Mouse (Mus musculus) cerebellum, adult 11 months (tissue): ENCODE measurements around the gene Tssk6.
"Not testable (repeated sequence)": the region's sequence is repeated elsewhere in the genome, so short reads cannot be mapped to it uniquely, and the experiment has no call there.

ENCODE experiments used
- DNase-seq: peaks from one replicate; pipeline ENCODE4 v3.0.0; 2022

Tssk6 gene

DNA sequence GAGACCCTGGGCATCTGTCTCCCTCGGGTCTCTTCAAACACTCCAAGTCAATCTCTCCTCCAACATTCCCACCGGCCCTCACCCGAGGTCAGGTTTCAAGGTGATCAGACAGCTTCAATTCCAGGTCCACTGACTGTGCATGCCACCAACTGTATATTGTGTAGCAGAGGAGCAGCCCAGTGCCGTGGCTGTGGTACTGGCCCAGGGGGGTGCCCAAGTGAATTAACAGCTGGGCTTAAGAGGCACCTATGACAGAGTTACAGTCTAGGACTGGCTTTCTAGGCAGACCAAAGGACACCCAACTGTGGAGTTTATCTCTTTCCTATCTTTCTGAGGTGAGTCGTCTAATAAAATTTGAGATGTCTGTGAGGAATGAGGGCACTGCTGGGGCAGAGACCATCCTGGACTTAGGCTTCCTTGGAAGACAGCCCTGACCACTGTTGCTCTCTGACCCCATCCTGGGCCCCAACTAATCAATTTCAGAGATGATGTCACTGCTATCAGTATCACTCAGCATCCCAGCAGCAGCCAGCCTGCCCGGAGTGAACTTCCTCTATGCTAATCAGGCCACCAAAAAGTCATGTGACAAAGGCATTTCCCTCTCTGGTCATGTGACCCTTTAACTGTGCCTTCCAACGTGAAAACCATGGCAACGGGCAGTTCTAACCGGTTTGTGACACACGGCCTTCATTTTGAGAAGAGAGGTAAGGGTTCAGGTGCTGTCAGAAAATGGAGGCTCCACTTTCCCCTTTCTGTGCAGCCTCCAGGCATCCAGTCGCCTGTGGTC is 18.1 kb downstream of the Tssk6 start:
- DNase-seq: no peak

DNA sequence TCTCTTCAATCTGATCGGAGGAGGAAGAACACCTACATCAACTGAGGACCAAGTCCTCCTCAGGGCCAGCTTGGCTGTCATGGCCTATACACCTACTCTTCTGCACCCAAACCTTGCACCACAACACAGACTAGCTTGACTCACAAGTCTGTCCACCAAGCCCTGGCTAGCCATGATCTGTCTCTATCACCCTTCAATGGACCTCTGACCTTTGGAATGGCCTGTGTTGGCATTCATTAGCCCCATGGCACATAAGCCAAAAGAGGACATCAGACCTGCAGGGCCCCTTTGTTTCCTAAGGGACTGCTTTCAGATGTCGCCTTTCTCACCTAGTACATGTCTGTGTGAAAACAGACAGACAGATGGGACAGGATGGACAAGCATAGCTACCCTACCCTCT is 19.2 kb downstream of the Tssk6 start:
- no peak for DNase-seq

DNA sequence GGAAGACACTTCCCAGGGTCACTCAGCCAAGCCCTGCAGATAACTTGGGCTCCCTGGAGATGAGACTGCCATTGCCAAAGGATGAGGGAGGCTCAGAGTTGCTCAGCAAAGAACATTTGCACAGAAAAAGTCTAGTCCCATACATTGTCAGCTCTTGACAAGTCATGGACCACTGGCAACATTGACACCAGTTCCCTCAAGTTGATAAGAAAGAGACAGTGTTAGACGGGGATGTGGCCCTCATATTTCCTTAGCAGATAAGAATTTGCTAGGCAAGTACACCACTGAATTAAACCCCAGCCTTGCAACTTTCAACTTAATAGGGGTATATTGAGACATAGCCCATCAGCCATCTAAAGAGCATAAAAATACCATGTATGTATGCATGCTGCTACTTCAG is 22.0 kb downstream of the Tssk6 start:
- DNase-seq: no peak

DNA sequence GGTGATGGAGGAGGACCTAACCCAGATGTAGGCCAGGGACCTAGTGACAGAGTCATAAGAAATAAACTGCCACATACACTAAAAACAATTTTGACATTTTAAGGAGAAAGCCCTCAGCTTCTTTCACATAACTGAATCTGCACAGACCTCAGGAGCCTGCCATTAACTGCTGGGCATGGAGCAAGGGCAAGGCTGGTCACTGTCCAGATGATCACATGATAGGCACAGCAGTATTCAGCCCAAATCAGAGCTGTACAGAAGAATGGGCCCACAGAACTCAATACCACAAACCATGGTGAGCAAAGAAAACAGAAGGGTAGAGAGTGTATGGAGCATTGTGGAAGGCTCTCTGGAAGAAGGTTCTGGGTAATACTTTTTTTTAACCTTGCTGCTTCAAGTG is 24.9 kb downstream of the Tssk6 start:
- DNase-seq: no peak

DNA sequence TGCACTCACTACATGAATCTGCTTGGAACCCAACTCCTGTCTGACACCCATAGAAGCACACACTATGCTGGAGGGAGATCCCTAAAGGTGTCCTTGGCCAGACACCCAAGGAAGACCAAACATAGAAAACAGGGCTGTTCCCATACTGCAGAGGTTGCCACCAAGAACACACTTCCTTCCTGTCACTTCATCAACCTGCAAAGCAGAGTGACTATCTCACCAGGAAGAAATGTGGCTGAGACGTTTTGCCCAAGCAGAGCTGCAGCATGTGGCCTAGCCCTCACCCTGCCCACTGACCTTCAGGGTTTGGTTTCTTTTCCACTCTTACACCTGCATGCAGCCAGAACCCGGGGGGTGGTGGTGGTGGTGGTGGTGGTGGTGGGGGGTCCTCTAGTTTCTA is 31.8 kb downstream of the Tssk6 start:
- DNase-seq: no peak

DNA sequence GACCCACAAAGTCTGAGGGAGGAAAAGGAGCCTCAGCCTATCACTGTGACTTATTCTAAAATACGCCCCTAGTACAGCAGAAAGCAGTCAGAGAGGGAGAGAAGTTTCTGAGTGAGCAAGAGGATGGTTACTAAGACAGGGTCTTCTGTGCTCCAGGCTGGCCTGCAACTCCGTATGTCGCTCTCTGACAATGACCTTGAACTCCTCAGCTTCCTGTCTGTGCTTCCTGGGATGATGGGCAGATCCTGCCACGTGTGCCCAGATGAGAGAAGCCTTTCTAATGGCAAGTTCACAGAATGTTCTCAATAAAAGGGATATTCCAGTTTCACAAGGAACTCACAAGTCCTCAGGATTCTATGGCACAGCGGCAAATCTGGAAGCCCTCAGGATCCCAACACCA is 32.6 kb downstream of the Tssk6 start:
- DNase-seq: no peak

DNA sequence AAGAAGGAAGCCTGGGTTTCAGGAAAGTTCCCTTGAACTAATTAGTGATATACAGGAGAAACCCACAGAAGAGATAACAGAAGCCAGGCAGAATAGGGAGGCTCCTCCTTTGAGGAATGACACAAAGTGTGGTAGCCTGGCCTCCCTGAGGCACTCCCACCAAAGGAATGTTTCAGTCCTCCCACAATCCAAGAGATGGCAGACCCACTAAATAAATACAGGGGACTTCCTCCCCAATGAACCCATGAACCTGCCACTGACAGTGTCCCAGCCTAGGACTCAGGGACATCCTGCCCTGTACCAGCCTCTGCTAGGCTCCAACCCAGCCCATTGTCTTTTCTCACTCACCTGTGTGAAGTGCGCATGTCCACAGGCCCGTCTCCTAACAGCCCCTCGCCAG is 33.4 kb downstream of the Tssk6 start:
- DNase-seq: no peak

DNA sequence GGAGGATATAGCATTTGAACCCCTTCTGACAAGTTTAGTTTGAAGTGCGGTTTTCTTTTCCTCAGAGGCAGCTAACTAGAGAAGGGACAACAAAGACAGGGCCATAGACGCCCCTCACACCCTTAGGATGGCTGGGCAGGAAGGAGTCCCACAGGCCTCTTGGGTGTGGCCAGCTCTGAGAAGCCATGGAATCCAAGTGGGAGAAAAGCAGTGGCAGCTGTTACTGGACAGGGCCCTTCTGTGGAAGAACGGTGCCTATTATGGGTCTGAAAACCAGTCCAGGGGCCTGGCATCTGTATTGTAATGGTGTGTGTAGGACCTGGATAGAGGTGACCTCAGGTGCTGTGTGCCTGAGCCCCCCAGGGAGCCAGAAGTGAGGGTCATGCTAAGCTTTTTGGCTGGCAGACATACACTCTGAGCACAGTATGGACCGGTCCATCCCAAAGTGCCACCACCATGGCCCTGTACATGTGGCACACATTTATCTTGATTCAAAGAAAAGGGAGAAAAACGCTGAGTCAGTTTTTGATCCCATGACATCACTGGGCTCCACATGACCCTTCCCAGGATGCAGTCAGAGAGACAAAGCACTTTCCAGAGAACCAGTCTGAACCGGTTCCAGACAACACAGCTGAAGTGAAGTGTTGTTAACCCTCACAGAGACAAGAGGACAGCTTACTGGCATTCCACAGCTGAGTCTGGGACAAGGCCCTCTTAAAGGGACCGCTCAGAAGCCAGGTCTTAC is 34.2 kb downstream of the Tssk6 start:
- DNase-seq: no peak

DNA sequence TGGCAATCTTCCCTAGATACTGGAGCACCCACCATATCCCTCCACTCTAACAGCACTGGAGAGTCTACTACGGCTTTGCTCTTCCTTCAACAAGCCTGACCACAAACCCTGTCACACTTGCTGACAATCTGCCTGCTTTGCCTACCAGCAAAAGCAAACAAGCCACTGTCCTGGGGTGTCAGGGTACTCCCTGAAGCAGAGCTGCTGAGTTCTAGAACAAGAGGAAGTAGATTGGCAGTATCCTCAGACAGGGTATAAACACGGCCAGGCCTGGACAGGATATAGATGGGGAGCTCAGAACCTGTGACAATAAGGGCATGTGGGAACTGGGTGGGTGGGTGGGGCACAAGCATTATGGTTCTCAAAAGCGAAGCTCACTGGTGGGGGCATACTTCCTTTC is 35.5 kb downstream of the Tssk6 start:
- no peak for DNase-seq

DNA sequence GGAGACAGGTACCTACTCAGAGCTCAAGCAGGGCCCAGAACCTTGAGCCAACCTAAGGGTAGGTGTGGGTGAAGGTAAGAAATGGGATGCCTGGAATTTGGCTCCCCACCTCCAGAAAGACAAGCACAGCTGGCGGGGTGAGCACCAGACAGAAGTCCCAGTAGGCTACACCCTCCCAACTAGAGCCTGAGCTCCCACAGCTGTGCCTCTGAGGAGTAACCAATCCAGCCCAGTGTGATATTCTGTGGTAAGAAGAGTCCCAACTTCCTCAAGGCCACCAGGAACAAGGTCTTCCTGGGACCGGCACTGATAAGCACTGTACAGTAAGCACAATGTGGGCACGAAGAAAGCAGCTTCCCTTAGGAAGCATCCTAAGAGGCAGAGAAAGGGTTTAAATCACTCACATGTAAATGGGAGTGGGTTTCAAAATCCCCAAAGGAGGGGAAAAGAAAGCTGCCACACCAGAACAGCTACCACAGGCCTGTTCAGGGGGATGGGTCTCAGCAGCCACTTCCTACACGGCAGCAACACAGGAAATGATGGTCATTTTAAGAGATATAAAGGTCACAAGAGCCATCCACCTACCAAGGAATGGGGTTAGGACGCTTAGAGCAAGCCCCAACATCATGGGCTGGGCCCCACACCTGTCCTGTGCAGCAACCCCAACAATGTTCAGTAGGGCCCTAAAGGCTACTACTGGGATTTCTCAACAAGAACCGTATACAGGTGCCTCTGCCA is 36.4 kb downstream of the Tssk6 start:
- no peak for DNase-seq

DNA sequence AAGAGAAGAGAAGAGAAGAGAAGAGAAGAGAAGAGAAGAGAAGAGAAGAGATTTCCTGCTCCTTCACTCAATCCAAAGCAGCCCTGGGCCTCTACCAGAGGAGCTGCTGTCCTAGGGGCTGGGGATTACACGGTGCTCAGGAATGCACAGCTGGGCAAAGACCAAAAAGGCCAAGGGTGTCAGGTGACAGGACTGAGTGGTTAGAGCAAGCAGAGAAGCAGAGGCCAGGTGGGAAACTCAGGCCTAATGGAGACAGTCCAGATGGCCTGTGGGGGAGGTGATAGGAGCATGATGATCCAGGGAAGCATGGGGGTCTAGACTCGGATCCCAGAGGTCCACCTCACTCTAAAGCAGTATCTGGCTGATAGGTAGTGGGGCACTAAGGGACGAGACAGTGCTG is 37.6 kb downstream of the Tssk6 start:
- no peak for DNase-seq

DNA sequence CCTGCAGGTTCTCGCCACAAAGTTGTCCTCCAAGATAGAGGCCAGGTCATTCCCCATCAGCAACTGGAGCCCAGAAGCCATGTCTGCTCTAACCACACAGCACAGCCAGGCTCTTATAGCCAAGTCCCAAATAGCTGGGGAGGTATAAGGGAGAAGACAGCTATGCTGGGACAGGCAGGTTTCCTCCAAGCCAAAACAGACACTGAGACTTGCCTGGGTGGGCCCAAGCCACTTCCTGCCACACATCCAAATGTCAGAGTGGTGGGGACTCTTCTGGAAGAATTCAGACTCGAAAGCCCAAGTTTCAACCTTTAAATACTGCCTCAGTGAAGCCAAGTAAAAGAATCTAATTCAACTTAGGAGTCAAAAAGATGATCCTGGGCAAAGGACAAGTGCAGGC is 38.4 kb downstream of the Tssk6 start:
- DNase-seq: no peak

DNA sequence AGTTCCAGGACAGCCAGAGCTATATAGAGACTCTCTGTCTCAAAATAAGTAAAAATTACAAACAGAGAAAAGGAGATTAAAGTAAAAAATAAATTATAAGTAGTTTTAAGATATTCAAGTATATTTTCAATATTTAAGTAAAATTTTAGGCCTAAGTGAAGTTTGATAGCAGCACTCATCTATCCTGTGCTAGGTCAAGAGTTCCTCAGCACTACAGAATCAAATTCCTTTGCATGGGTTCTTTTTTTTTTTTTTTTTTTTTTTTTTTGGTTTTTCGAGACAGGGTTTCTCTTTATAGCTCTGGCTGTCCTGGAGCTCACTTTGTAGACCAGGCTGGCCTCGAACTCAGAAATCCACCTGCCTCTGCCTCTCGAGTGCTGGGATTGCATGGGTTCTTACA is 40.5 kb downstream of the Tssk6 start:
- DNase-seq: not testable (repeated sequence)

DNA sequence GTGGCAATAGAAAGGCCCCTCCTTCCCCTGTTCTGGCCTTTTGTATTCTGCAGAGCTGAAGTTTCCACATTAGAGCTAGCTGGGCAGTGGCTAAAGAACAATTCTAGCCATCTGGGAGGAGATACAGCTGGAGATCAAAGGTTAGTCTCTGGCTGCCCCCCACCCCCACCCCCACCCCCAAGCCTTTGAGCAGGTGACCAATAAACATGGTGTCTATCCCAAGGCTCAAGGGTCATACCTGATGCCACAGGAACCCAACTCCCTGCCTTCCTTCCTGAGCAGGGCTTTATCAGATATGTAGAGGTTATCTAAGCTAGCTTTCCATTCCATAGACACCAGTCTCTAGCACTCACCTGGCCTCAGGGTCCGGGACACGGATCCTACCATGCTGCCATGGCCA is 48.3 kb downstream of the Tssk6 start:
- DNase-seq: no peak
